Comparison of ENCODE assay signal across 25 mouse cellular contexts in the genomic region with DNA sequence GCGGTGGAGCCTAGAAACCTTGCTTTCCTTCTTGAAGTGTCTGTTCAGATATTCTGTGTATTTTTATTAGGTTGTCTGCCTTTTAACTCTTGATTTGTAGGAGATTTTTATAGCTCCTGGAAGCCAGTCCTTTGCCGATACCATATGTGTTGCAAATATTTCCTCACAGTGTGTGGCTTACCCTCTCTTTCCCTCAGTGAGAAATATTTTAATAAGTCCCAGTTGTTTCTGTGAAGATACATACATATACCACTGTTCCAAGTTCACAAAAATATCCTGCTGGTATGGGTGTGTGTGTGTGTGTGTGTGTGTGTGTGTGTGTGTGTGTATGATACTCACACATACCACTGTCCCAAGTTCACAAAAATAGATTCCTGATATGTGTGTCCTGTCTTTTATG.
A peak's percentile ranks its signal among the peaks of the same experiment; 100 is the strongest.
DNase-seq lines count a peak whose midpoint lies in the region; ATAC-seq and TF ChIP-seq lines count a peak whose summit lies in the region.
"Had no signal": no experiment of that assay in that cellular context is flagged by ENCODE, and none has a peak within 500 bp of the region (broad histone marks: within the 10 kb centered on the region; RNA-seq: fewer than 3 reads in every experiment).

No protein-coding gene starts in this region.

- H3K36me3 ChIP-seq in embryonic facial prominence, embryonic 10.5 days (replicated peaks): no peaks in the 10 kb centered on the region
- H3K36me3 ChIP-seq in embryonic facial prominence, embryonic 13.5 days: no peaks in the 10 kb centered on the region
- H3K36me3 ChIP-seq in limb, embryonic 12.5 days: no peaks in the 10 kb centered on the region
- no peaks in the 10 kb centered on the region for H3K36me3 ChIP-seq in limb, embryonic 15.5 days
- no peaks in the 10 kb centered on the region for H3K36me3 ChIP-seq in intestine, postnatal 0 days (ENCODE audit: control insufficient read depth, insufficient read depth)
- H3K36me3 ChIP-seq: embryonic facial prominence, embryonic 15.5 days; G1E; hindbrain, embryonic 12.5 days; hindbrain, embryonic 15.5 days had no signal

- no peak for ATAC-seq in embryonic facial prominence, embryonic 13.5 days (ENCODE audit: insufficient number of reproducible peaks, insufficient read depth, low FRiP score, low TSS enrichment, low read depth)
- peak; percentile 56; the same call in 1 of the 2 replicates for ATAC-seq in limb, embryonic 12.5 days (ENCODE audit: insufficient number of reproducible peaks, insufficient read depth, low FRiP score, low TSS enrichment, low read depth)
- ATAC-seq in limb, embryonic 15.5 days (ENCODE audit: insufficient number of reproducible peaks, low FRiP score, low TSS enrichment, low read depth): peak; percentile 68; the same call in 1 of the 2 replicates
- no peak for ATAC-seq in intestine, postnatal 0 days
- ATAC-seq: forebrain, embryonic 14.5 days; forebrain, postnatal 0 days; Patski had no signal

- DNase-seq in embryonic facial prominence, embryonic 10.5 days (ENCODE audit: low spot score): no peak
- DNase-seq in kidney, postnatal 36 days: no peak
- DNase-seq in cerebellum, adult 8-10 months: no peak
- DNase-seq: adrenal gland, adult 2 months; adrenal gland, postnatal 14 days; B cell, adult 2 months; cerebellum, adult 11 months; cerebellum, adult 9-10 months; cerebellum, postnatal 14 days; forebrain, postnatal 0 days; gastrocnemius, adult 2 months; gastrocnemius, postnatal 14 days; heart, adult 11 months had no signal

- no peak overlapping the region for H3K4me3 ChIP-seq in embryonic facial prominence, embryonic 10.5 days
- H3K4me3 ChIP-seq in embryonic facial prominence, embryonic 13.5 days: no peak overlapping the region
- H3K4me3 ChIP-seq in limb, embryonic 12.5 days (replicated peaks): no peak overlapping the region
- no peak overlapping the region for H3K4me3 ChIP-seq in limb, embryonic 15.5 days
- H3K4me3 ChIP-seq in intestine, postnatal 0 days (ENCODE audit: low read depth, low read length): no peak overlapping the region
- H3K4me3 ChIP-seq: embryonic facial prominence, embryonic 15.5 days; gastrocnemius, adult 2 months; hindbrain, embryonic 12.5 days; hindbrain, embryonic 15.5 days had no signal

- no peak for TF ChIP-seq CTCF in intestine, postnatal 0 days (IDR thresholded peaks at IDR 0.05; ENCODE audit: low read depth)

- H3K27me3 ChIP-seq in embryonic facial prominence, embryonic 10.5 days (replicated peaks; ENCODE audit: low read depth, poor library complexity, severe bottlenecking): no peaks in the 10 kb centered on the region
- no peaks in the 10 kb centered on the region for H3K27me3 ChIP-seq in embryonic facial prominence, embryonic 13.5 days
- H3K27me3 ChIP-seq in limb, embryonic 12.5 days: peaks cover 7% of the 10 kb centered on the region; the same call in 1 of the 2 replicates
- peaks cover 9% of the 10 kb centered on the region; the same call in 1 of the 2 replicates for H3K27me3 ChIP-seq in limb, embryonic 15.5 days
- no peaks in the 10 kb centered on the region for H3K27me3 ChIP-seq in intestine, postnatal 0 days (replicated peaks; ENCODE audit: control insufficient read depth, insufficient read depth, low read length)
- H3K27me3 ChIP-seq: CH12.LX; embryonic facial prominence, embryonic 15.5 days; hindbrain, embryonic 12.5 days; hindbrain, embryonic 15.5 days had no signal

- H3K4me1 ChIP-seq in embryonic facial prominence, embryonic 10.5 days: peaks cover 13% of the 10 kb centered on the region; the same call in 1 of the 2 replicates
- H3K4me1 ChIP-seq in embryonic facial prominence, embryonic 13.5 days: peaks cover 21% of the 10 kb centered on the region
- peaks cover 24% of the 10 kb centered on the region for H3K4me1 ChIP-seq in limb, embryonic 12.5 days (replicated peaks)
- peaks cover 10% of the 10 kb centered on the region for H3K4me1 ChIP-seq in limb, embryonic 15.5 days
- no peaks in the 10 kb centered on the region for H3K4me1 ChIP-seq in intestine, postnatal 0 days (replicated peaks; ENCODE audit: control insufficient read depth, insufficient read depth, low read length)
- H3K4me1 ChIP-seq: hindbrain, embryonic 15.5 days had no signal

- H3K4me2 ChIP-seq in embryonic facial prominence, embryonic 13.5 days: no peak overlapping the region
- no peak overlapping the region for H3K4me2 ChIP-seq in limb, embryonic 12.5 days
- H3K4me2 ChIP-seq in limb, embryonic 15.5 days: no peak overlapping the region
- no peak overlapping the region for H3K4me2 ChIP-seq in intestine, postnatal 0 days (replicated peaks; ENCODE audit: low read depth)
- H3K4me2 ChIP-seq: embryonic facial prominence, embryonic 15.5 days; heart, embryonic 11.5 days; hindbrain, embryonic 12.5 days; hindbrain, embryonic 15.5 days had no signal

- WGBS in embryonic facial prominence, embryonic 10.5 days: 86% methylated on average over 2 of the region's 2 CpGs
- WGBS in embryonic facial prominence, embryonic 13.5 days: 49% methylated on average over 2 of the region's 2 CpGs
- 25% methylated on average over 2 of the region's 2 CpGs for WGBS in limb, embryonic 12.5 days
- 31% methylated on average over 2 of the region's 2 CpGs for WGBS in limb, embryonic 15.5 days
- WGBS in intestine, postnatal 0 days: 83% methylated on average over 2 of the region's 2 CpGs

- no peak overlapping the region for H3K9ac ChIP-seq in embryonic facial prominence, embryonic 13.5 days
- H3K9ac ChIP-seq in limb, embryonic 12.5 days (replicated peaks): no peak overlapping the region
- H3K9ac ChIP-seq in limb, embryonic 15.5 days: no peak overlapping the region
- H3K9ac ChIP-seq in intestine, postnatal 0 days (ENCODE audit: low read depth, low read length): no peak overlapping the region
- H3K9ac ChIP-seq: embryonic facial prominence, embryonic 15.5 days; forebrain, postnatal 0 days; hindbrain, embryonic 12.5 days; hindbrain, embryonic 15.5 days had no signal

- 0 out of 2 replicates have a peak overlapping the region, but pooled peaks have one; percentile 44 for H3K27ac ChIP-seq in embryonic facial prominence, embryonic 10.5 days (replicated peaks)
- peak overlapping the region; percentile 79 for H3K27ac ChIP-seq in embryonic facial prominence, embryonic 13.5 days
- H3K27ac ChIP-seq in limb, embryonic 12.5 days: peak overlapping the region; percentile 59; the same call in 1 of the 2 replicates
- H3K27ac ChIP-seq in limb, embryonic 15.5 days: peak overlapping the region; percentile 67
- H3K27ac ChIP-seq in intestine, postnatal 0 days (ENCODE audit: low read depth, low read length): no peak overlapping the region
- H3K27ac ChIP-seq: gastrocnemius, adult 2 months; hindbrain, embryonic 12.5 days; hindbrain, embryonic 15.5 days had no signal

- no peaks in the 10 kb centered on the region for H3K9me3 ChIP-seq in embryonic facial prominence, embryonic 10.5 days
- no peaks in the 10 kb centered on the region for H3K9me3 ChIP-seq in embryonic facial prominence, embryonic 13.5 days
- H3K9me3 ChIP-seq in limb, embryonic 12.5 days: no peaks in the 10 kb centered on the region
- no peaks in the 10 kb centered on the region for H3K9me3 ChIP-seq in limb, embryonic 15.5 days
- no peaks in the 10 kb centered on the region for H3K9me3 ChIP-seq in intestine, postnatal 0 days (ENCODE audit: control insufficient read depth)
- H3K9me3 ChIP-seq: embryonic facial prominence, embryonic 15.5 days; hindbrain, embryonic 12.5 days; hindbrain, embryonic 15.5 days had no signal

Comparison
In these comparisons a context has a peak if more than half of its experiments do, and no peak if none do; other contexts are left out.
1. ATAC-seq: peak in limb, embryonic 12.5 days (single experiment) and limb, embryonic 15.5 days (single experiment); none in embryonic facial prominence, embryonic 13.5 days (single experiment) and intestine, postnatal 0 days (single experiment).